Mouse (Mus musculus): ENCODE measurements around the gene BC034090. TPM values are rescaled to one million over a fixed set of nuclear protein-coding genes. Genes with fewer than 3 reads are reported as not detected.

BC034090 gene
- polyA plus RNA-seq (2014; fragmentation: Nextera tagmentation; extraction: Ambion mirVana) = 3.4 and 3.5 TPM in 2 replicates

DNA sequence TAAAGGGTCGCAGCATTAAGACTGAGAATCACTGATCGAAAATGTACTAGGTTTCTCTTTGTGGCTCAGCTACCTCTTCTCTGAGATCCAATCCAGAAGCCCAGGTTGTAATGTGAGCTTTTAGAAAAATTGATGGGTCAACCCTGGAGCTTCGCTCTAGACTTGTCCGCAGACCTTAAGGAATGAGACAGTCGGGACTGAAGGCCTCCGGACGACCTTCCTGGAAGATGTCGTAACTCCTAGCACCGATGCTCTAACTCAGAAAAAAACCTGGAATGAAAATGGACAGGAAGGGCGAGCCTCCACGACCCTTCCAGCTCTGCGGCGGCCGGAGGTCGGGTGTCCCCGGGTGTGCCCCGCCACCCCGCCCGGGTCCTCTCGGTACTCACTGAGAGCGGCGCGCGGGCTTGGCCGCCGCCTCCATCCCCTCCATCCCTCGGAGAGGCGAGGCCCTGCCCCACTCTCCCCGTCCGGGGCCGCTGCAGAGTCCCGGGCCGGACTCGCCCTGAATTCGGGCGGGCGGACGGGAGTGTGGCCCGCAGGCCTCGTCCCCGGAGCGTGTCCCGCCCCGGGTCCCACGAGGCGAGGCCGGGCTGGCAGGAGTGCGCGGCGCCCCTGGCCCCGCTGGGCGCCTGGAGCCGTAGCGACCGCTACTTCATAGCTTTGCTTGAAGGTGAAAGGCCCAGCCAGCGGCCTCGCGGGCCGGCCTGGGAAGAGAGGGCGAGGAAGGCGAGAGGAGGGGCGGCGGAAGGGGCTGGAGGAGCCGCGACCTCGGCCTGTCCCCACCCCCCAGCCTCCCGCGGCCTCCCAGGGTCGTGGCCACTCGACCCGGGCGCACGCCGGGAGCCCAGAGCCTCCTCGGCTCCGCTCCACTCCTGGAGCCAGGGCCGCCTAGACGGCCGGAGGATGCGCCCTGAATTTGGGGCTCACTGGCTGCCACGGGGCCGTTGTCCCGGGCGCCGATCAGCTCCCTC, at the start of gene BC034090:
TSS of gene BC034090 (minus strand) at position 648 of the 974 bp plus-strand sequence.
- Histone ChIP-seq H3K36me3 (ENCODE audit: control insufficient read depth, insufficient read depth, low read length) (no peaks in the 10 kb centered on the region), H3K4me2 (ENCODE audit: low read length) (peak within 1 kb of the TSS; percentile 83), H3K27me3 (ENCODE audit: control insufficient read depth, insufficient read depth, low read length) (peaks cover 17% of the 10 kb centered on the region; the same call in 1 of the 2 replicates), H3K4me1 (ENCODE audit: control insufficient read depth, insufficient read depth, low read length) (peaks cover 12% of the 10 kb centered on the region), H3K4me3 (replicated peaks; ENCODE audit: low read depth, low read length) (peak within 1 kb of the TSS; percentile 44), H3K9ac (replicated peaks; ENCODE audit: low read length) (peak within 1 kb of the TSS; percentile 64), H3K9me3 (ENCODE audit: control insufficient read depth, low read length) (no peaks in the 10 kb centered on the region), H3K27ac (replicated peaks; ENCODE audit: low read depth, low read length) (peak within 1 kb of the TSS; percentile 8; the same call in 1 of the 2 replicates)
- ATAC-seq (ENCODE audit: low FRiP score, low TSS enrichment) (peak; percentile 73), DNase-seq (peak; percentile 66)
- 2% methylated on average over 76 of the region's 85 CpGs for WGBS

DNA sequence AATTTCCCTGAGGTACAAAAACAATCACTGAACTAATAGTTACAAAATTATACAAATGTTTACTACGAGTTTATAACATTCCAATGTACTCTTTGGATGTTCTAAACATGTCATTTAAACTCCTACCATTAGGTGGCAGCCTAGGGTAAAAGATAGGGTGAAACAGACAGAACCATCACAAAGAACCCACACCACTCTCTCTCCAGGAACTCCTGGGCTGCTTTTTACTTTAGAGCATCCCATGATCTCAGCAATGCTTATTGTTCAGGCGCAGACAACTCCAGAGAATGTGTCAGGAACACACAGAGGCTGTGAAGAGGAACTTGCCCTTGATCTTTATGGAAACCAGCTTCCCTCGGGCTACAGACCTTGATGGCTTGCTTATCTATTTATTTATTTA, 49.2 kb upstream of the BC034090 start:
- Histone ChIP-seq H3K36me3 (ENCODE audit: control insufficient read depth, insufficient read depth, low read length) (peaks cover 19% of the 10 kb centered on the region), H3K9me3 (ENCODE audit: control insufficient read depth, low read length) (no peaks in the 10 kb centered on the region), H3K27ac (replicated peaks; ENCODE audit: low read depth, low read length) (no peak overlapping the region), H3K9ac (replicated peaks; ENCODE audit: low read length) (no peak overlapping the region), H3K4me2 (ENCODE audit: low read length) (no peak overlapping the region), H3K4me1 (ENCODE audit: control insufficient read depth, insufficient read depth, low read length) (no peaks in the 10 kb centered on the region), H3K4me3 (replicated peaks; ENCODE audit: low read depth, low read length) (no peak overlapping the region), H3K27me3 (ENCODE audit: control insufficient read depth, insufficient read depth, low read length) (no peaks in the 10 kb centered on the region)
- DNase-seq (peak; percentile 94), ATAC-seq (ENCODE audit: low FRiP score, low TSS enrichment) (peak; percentile 86)
- WGBS = 8% methylated on average over 3 of the region's 3 CpGs

DNA sequence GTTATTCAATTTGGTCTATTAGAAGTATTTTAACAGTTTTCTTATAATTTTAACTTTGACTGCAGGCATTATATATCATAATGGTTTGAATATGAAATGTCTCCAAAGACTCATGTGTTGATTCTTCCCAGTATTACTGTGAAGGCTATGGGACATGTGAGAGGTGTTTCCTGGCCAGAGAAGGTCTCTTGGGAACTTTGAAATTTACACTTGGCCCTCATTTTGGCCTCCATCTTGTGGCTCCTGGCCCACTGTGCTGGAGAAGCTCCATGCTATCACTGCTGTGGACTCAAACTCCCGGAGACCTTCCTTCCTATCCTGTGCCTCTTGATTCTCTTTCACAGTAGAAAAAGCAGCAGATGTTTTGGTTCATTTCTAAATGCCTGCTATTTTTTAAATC, 45.2 kb upstream of the BC034090 start:
- DNase-seq = no peak
- Histone ChIP-seq H3K36me3 (ENCODE audit: control insufficient read depth, insufficient read depth, low read length) (peaks cover 47% of the 10 kb centered on the region), H3K4me2 (ENCODE audit: low read length) (no peak overlapping the region)

DNA sequence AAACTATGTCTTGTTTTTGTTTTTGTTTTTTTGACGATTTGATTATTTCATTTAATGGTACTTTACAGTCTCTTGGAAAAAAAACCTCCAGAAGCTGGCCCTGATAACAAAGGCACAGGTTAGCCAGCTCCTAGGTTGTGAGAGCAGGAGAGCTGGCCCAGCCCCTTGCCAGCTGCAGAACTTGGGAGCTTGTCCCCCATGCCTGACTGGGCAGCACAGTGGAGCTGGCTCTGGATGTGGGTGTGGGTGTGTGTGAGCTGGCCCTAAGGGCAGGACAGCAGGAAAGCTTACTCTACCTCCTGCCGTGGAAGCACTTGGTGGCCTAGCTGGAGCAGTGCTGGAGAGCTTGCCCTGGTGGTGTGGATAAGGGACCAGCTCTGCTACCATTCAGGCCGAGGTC, 43.8 kb upstream of the BC034090 start:
- H3K9ac ChIP-seq (replicated peaks; ENCODE audit: low read length) = no peak overlapping the region
- DNase-seq (no peak), ATAC-seq (ENCODE audit: low FRiP score, low TSS enrichment) (no peak)
- H3K36me3 ChIP-seq (ENCODE audit: control insufficient read depth, insufficient read depth, low read length) = peaks cover 56% of the 10 kb centered on the region
- H3K27ac ChIP-seq (replicated peaks; ENCODE audit: low read depth, low read length) = no peak overlapping the region
- H3K4me3 ChIP-seq (replicated peaks; ENCODE audit: low read depth, low read length) = no peak overlapping the region
- H3K4me2 ChIP-seq (ENCODE audit: low read length) = no peak overlapping the region
- no peaks in the 10 kb centered on the region for H3K27me3 ChIP-seq (ENCODE audit: control insufficient read depth, insufficient read depth, low read length)
- 84% methylated on average over 3 of the region's 3 CpGs for WGBS
- no peaks in the 10 kb centered on the region for H3K9me3 ChIP-seq (ENCODE audit: control insufficient read depth, low read length)
- H3K4me1 ChIP-seq (ENCODE audit: control insufficient read depth, insufficient read depth, low read length) = no peaks in the 10 kb centered on the region

More for the DNA sequence above, 45.2 kb upstream of the BC034090 start:
- Histone ChIP-seq H3K4me1 (ENCODE audit: control insufficient read depth, insufficient read depth, low read length) (no peaks in the 10 kb centered on the region), H3K27ac (replicated peaks; ENCODE audit: low read depth, low read length) (no peak overlapping the region), H3K27me3 (ENCODE audit: control insufficient read depth, insufficient read depth, low read length) (no peaks in the 10 kb centered on the region), H3K4me3 (replicated peaks; ENCODE audit: low read depth, low read length) (no peak overlapping the region), H3K9me3 (ENCODE audit: control insufficient read depth, low read length) (no peaks in the 10 kb centered on the region), H3K9ac (replicated peaks; ENCODE audit: low read length) (no peak overlapping the region)
- ATAC-seq (ENCODE audit: low FRiP score, low TSS enrichment) = no peak
- 90% methylated on average over 1 of the region's 1 CpGs for WGBS

DNA sequence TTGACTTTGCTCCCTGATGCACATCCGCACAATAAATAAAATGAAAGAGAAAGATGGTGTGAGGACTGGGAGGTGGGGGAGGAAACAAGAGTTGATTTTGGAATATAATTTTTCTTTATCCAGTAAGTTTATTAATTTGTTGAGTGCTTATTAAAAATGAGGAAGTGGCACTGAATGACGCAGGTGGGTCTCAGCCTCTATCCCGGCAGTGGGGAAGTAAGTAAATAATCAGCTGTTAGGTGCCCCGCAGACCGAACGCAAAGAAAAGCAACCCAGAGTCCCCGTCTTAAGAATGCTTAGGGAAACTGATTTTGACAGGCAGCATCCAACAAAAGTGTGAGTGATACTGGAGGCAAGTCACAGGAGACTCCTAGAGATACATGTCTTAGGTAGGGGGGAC, 39.6 kb upstream of the BC034090 start:
- no peaks in the 10 kb centered on the region for H3K4me1 ChIP-seq (ENCODE audit: control insufficient read depth, insufficient read depth, low read length)
- WGBS = 86% methylated on average over 7 of the region's 7 CpGs
- no peaks in the 10 kb centered on the region for H3K27me3 ChIP-seq (ENCODE audit: control insufficient read depth, insufficient read depth, low read length)
- H3K4me2 ChIP-seq (ENCODE audit: low read length) = no peak overlapping the region
- H3K36me3 ChIP-seq (ENCODE audit: control insufficient read depth, insufficient read depth, low read length) = peaks cover 63% of the 10 kb centered on the region
- H3K9me3 ChIP-seq (ENCODE audit: control insufficient read depth, low read length) = no peaks in the 10 kb centered on the region
- H3K4me3 ChIP-seq (replicated peaks; ENCODE audit: low read depth, low read length) = no peak overlapping the region
- no peak for DNase-seq
- ATAC-seq (ENCODE audit: low FRiP score, low TSS enrichment) = no peak
- no peak overlapping the region for H3K27ac ChIP-seq (replicated peaks; ENCODE audit: low read depth, low read length)
- no peak overlapping the region for H3K9ac ChIP-seq (replicated peaks; ENCODE audit: low read length)

DNA sequence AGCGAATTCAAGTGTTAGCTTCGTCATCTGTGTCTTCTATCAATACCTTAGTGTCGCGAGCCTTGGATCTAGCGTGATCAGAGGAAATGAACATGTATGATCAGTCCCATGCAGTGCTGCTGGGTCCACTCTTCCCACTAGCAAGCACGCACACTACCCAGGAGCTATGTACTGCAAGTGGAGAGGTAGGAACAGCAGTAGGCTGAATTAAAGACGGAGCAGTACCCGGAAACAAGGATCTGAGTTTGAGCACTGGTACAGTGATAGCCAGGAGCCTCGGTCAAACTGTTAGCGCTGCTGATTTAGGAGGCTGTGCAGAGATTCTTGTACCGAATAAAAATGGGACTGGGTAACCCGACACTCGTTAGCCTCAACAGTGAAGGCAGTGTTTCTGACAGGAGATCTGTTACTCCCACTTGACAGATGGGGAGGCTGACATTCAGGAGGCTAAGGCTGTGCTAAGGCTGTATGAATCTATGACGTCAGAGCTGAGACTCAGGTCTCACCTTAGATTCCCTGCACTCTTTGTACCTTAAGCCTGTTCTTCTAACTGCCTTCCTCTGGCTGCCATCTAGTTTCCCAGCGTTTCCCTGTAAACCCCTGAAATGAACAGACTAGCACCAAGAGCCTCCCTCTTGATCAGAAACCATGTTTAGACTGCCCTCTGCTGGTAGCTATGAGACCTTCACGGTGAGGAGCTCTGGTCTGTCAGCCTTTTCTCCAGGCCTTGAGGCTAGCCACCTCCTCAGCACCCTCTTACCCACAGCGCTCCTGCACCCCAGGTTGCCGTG, 37.0 kb upstream of the BC034090 start:
- Histone ChIP-seq H3K4me1 (ENCODE audit: control insufficient read depth, insufficient read depth, low read length) (no peaks in the 10 kb centered on the region), H3K27ac (replicated peaks; ENCODE audit: low read depth, low read length) (no peak overlapping the region), H3K4me3 (replicated peaks; ENCODE audit: low read depth, low read length) (no peak overlapping the region), H3K4me2 (ENCODE audit: low read length) (no peak overlapping the region), H3K9me3 (ENCODE audit: control insufficient read depth, low read length) (no peaks in the 10 kb centered on the region), H3K36me3 (ENCODE audit: control insufficient read depth, insufficient read depth, low read length) (peaks cover 56% of the 10 kb centered on the region), H3K9ac (replicated peaks; ENCODE audit: low read length) (no peak overlapping the region), H3K27me3 (ENCODE audit: control insufficient read depth, insufficient read depth, low read length) (no peaks in the 10 kb centered on the region)
- ATAC-seq (ENCODE audit: low FRiP score, low TSS enrichment) (peak; percentile 81; the same call in 1 of the 2 replicates), DNase-seq (peak; percentile 94)
- 61% methylated on average over 18 of the region's 18 CpGs for WGBS

DNA sequence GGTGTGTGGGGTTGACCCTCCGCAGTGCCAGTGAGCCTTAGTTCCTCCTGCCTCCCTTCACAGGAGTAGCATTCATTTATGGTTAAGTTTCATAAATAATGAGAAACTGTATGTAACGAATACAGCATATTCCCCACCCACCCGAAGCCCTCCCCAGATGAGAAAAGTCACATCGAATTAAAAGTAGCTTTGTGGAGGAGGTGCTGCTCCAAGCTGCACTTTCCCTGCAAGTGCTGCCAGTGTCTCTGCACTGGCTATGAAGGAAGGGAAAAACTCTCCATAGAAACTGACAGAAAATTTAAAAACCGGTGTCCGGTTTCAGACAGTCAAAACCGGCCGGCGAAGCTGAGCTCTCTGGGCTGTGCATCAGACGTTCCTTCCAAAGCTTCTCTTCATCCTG, 36.1 kb upstream of the BC034090 start:
- Histone ChIP-seq H3K27me3 (ENCODE audit: control insufficient read depth, insufficient read depth, low read length) (no peaks in the 10 kb centered on the region), H3K4me3 (replicated peaks; ENCODE audit: low read depth, low read length) (no peak overlapping the region), H3K9ac (replicated peaks; ENCODE audit: low read length) (no peak overlapping the region), H3K27ac (replicated peaks; ENCODE audit: low read depth, low read length) (no peak overlapping the region), H3K4me2 (ENCODE audit: low read length) (no peak overlapping the region), H3K36me3 (ENCODE audit: control insufficient read depth, insufficient read depth, low read length) (peaks cover 48% of the 10 kb centered on the region), H3K9me3 (ENCODE audit: control insufficient read depth, low read length) (no peaks in the 10 kb centered on the region), H3K4me1 (ENCODE audit: control insufficient read depth, insufficient read depth, low read length) (no peaks in the 10 kb centered on the region)
- DNase-seq (no peak), ATAC-seq (ENCODE audit: low FRiP score, low TSS enrichment) (no peak)
- WGBS = 84% methylated on average over 10 of the region's 10 CpGs

DNA sequence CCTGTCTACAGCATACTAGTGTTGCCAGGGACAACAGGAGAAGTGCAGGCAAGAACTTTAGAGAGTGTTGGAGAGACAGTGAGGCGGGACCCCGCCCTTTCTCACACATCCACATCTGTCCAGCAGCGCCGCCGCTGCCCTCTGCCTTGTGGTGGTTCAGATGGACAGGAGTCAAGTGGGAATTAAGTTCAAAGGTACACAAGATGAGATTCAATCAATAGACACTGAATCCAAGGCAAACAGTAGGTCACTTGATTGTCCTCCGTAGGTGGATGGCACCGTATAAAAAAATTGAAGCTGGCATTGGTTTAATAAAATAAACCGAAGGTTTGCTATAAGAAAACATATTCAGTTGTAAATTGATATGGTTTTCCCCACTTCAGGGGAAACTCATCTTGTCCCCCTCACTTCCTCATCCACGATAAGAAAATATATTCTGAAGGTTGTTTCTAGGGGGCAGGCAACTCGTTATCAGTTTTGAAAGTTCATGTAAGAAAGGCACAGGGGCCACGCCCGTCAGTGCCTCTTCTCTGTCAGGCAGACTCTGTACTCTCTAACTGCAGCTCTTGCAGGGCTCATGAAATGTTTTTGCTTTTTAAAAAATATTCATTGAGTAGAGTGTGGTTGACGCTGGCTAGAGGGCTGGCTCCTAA, 32.3 kb upstream of the BC034090 start:
- Histone ChIP-seq H3K36me3 (ENCODE audit: control insufficient read depth, insufficient read depth, low read length) (peaks cover 32% of the 10 kb centered on the region), H3K27me3 (ENCODE audit: control insufficient read depth, insufficient read depth, low read length) (no peaks in the 10 kb centered on the region), H3K9ac (replicated peaks; ENCODE audit: low read length) (no peak overlapping the region), H3K4me1 (ENCODE audit: control insufficient read depth, insufficient read depth, low read length) (no peaks in the 10 kb centered on the region), H3K27ac (replicated peaks; ENCODE audit: low read depth, low read length) (no peak overlapping the region), H3K4me3 (replicated peaks; ENCODE audit: low read depth, low read length) (no peak overlapping the region), H3K4me2 (ENCODE audit: low read length) (no peak overlapping the region), H3K9me3 (ENCODE audit: control insufficient read depth, low read length) (no peaks in the 10 kb centered on the region)
- 75% methylated on average over 13 of the region's 13 CpGs for WGBS
- ATAC-seq (ENCODE audit: low FRiP score, low TSS enrichment) (no peak), DNase-seq (no peak)
